Mouse (Mus musculus) right cerebral cortex, postnatal 25 days (tissue): ENCODE data around the gene Epop.
"Not testable (repeated sequence)": the region's sequence is repeated elsewhere in the genome, so short reads cannot be mapped to it uniquely, and the experiment has no call there.

ENCODE experiments used
- DNase-seq: peaks from one replicate; pipeline ENCODE4 v3.0.0; 2022

Epop gene

DNA sequence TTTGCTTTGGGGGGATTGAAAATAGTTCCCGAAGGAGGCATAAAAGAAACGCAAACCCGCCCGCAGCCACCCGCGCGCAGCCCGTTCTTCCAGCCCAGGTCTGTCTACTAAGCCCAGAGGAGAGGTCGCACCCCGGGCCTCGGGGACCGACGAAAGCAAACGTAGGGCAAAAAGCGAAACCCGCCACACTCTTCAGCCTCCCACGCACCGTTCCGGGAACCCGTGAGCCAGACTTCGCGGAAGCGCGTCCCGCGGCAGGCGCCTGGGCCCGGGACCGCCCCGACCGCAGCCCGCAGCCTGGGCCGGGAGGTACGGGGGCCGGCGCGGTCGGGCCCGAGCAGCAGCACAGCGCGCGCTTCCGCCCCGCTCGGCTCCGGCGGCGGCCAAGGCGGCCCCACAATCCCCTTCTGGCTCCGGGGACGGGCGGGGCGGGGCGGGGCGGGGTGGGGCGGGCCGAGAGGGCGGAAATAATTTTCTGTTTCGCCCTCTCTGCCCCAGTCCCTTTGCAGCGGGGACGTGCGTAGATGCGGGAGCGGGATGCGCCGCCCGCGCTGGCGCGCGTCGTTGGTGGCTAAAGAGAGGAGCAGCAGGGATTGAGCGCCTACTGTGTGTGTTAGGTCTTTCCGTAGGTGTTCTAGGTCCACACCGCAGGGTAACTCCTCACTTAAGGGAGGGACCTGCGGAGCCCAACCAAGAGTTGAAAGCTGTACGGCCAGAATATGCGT is 30.6 kb upstream of the Epop start:
- peak; percentile 86 for DNase-seq

DNA sequence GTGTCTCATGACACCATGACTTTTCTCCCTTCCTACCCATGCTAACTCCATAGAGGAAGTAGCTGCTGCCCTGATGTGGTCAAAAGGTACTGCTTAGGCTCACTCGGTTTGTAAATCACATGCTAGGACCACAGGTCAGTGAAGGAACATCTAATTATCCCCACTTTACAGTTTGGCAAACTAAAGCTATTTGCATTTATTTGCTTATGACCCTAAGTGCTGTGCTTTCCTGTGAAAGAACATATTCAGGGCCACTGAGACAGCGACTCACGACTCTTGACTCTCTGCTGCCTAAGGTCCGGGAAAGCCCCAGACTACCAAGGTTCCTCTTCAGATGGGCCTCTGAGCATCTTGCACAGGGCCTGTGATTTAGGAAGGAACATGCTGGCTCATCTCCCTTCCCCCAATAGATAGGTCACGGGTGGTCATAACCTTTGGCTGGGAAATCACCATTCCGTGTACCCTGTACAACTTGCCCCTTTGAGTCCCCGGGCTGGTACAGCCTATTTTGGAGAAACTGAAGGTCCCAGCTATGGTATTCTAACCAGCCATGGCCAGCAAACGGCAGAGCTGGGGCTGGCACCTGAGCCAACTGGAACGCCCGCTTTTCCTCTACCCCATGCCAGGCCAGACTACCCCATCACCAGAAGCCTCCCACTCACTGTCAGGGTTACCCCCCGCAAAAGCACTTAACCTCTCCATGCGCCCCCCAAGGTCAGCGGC is 29.9 kb upstream of the Epop start:
- no peak for DNase-seq

DNA sequence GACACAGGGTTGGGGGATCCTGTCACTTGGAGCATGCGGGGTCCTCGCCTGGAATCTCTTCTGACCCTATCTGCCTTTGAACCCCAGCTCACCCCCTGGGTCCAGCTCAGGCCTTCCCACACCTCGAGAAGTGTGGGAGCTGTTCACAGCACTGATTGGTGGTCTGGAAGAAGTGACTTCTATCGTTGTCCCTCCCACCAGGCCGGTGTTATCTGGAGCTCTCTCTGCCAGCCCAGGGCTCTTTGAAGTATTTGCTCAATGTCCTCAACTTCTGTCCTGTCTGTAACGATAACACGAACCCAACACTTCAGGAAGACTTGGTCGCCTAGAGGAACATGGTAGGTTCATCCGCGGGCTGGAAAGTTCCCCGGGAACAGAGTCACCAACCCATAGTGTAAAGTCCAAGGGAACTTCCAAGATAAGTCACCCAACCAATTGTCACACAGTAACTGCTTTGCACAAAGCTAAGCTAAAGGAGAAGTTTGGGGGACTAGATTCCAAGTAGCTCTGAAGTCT is 29.3 kb upstream of the Epop start:
- no peak for DNase-seq

DNA sequence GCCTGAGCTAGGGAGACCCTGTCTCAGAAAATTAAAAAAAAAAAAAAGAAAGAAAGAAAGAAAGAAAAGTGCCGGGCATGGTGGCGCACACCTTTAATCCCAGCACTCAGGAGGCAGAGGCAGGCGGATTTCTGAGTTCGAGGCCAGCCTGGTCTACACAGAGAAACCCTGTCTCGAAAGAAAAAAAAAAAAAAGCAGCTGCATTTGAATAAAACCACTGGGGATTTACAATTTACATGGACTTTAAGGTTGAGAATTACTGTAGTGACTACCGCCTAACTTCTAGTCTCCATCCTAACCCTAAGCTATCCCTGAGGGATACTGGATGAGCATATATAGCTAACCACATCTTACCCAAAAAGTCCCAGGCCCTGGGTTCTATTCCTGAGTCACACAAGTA is 28.5 kb upstream of the Epop start:
- not testable (repeated sequence) for DNase-seq

- no peak for DNase-seq
Observed at GRCm38 (mm10) chr11:97657184-97657945, 27.9 kb upstream of the Epop start.

GRCm38 (mm10) chr11:97656269-97656971 is 26.9 kb upstream of the Epop start:
- no peak for DNase-seq

GRCm38 (mm10) chr11:97654210-97654609 is 24.7 kb upstream of the Epop start:
- DNase-seq: no peak

DNA sequence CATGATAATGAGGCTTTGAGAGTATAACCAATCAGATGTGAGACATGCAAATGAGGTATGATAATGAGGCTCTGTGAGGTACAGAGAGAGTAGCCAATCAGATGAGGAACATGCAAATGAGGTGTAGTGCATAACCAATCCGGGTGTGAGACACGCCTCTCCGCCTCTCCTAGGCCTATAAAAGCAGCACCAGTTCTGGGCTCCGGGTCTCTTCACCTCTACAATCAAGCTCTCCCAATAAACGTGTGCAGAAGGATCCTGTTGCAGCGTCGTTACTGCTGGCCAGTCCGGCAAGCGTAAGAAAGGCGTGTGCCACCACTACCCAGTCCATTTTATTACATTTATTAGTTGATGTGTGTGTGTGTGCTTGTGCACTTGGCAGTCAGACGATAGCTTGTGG is 23.9 kb upstream of the Epop start:
- DNase-seq: not testable (repeated sequence)

DNA sequence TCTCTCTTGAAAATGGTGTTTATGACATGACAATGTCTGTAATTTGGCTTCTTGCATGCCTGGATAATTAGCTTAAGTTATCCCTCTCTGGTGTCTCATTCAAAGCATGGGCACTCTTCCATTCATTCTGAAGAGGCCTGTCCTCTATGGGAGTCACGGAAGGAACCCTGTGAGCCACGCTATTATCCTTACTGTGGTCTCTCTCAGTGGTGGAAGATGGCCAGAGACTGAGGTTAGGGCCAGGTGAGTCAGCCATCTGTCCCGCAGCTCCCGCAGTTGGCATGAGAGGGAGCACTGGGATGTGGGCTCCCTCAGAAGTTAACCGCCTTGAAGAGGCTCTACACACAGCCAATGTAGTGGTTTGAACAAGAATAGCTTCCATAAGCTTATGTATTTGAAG is 20.8 kb upstream of the Epop start:
- DNase-seq: no peak

GRCm38 (mm10) chr11:97648541-97648940 is 19.0 kb upstream of the Epop start:
- DNase-seq: not testable (repeated sequence)

DNA sequence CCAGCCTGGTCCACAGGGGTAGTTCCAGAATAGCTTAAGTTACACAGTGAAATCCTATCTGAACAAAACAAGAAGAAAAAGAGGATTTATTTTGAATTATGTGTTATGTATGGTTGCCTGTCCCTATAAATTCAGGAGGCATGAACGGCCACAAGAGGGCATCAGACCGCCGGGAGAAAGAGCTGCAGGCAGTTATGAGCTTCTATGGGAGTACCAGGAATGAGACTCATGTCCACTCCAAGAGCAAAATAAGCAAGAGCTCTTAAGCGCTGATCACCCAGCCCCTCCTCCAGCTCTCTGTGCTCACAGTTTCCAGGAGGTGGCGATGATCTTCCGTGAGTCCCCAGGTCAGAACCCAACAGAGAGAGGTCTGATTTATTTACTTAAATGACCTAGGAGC is 15.3 kb upstream of the Epop start:
- no peak for DNase-seq

DNA sequence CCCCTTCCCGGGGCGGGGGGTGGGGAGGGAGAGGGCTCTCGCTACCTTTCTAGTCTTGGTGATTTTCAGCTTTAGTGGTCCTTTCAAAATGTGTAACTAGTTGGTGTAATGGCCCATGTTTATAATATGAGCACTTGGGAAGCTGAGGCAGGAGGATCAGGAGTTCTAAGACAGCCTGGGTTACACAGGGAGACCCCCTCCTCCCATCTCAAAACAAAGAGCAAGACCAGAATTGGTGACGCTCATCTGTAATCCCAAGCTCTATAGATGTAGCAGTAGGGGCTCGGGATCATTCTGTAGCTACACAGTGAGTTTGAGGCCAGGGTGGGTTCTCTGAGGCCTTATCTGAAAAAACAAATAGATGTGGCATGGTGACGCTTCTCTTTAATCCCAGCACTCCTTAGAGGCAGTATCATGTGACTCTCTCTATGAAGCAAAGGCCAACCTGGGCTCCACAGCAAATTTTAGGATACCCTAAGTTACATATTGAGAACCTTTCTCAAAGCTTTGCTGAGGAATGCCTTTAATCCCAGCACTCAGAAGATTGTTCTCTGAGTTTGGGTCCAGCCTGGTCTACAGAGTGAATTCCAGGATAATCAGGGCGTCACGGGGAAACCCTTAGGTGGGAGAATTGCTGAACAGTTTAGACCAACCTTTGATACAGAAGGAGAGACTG is 14.0 kb upstream of the Epop start:
- no peak for DNase-seq

DNA sequence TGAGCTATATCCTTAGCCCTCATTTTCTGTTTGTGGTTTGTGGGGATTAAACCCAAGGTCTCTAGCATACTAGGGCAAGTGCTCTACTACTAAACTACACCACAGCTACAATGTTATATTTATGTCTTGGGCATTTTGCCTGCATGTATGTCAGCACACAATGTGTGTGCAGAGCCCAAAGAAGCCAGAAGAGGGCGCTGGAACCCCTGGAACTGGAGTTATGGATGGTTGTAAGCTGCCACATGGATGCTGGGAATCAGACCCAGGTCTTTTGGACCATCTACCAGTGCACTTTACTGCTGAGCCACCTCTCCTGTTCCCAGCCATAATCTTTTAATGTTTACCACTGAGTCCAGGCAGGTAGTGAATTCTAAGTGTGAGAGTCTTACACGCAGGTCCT is 13.2 kb upstream of the Epop start:
- DNase-seq: no peak

- peak; percentile 78 for DNase-seq
Observed at GRCm38 (mm10) chr11:97641668-97642067, 12.2 kb upstream of the Epop start.

DNA sequence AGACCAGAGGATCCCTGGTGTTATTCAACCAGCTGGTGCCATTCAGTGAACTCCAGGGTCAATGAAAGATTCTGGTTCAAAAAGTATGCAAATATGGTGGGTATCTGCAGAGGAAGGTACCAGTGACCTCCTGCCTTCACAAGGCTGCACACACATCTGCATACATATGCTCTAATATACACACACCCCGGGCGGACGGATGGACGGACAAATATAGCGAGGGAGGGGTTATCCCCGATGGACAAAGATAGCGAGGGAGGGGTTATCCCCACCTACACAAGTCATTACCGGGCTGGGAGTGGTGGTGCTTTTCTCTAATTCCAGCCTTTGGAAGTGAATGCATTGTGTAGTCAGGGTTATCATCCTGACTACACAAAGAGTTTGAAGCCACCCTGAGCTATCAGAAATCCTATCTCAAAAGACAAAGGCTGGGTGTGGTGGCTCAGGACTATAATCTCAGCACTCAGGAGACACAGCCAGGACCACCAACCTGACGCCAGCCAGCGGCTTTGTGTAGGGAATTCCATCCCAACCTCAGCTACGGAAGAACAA is 6.0 kb upstream of the Epop start:
- DNase-seq: no peak

DNA sequence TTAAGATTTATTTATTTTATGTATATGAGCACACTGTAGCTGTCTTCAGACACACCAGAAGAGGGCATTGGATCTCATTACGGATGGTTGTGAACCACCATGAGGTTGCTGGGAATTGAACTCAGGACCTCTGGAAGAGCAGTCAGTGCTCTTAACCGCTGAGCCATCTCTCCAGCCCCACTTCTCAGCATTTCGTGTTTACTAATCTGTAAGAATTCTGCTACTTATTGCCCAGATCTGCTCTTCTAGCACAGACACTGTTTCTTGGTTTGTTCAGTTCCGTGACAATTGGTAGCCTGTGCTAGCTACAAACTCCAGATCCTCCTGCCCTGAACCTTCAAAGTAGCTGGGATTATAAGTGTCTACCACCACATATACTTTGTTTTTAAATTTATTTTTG is 2.9 kb upstream of the Epop start:
- not testable (repeated sequence) for DNase-seq

DNA sequence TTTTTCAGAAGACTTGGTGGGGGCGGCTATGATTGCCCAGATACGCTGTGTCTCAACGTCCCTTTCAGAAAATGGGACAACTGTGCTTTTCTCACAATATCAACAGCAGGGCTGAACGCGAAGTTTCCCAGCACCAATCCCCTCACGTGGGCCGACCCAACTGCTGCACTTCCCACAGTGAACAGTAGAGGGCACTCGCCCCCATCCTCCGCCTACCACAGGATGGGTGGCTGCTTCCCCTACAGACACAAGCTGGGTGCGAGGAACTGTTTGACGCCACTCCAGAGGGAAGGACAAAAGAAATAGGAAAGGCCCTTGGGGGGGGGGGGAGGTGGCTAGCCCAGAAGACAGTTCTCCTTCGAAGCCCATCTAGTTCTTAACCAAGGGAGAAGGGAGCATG is 2.4 kb upstream of the Epop start:
- peak; percentile 82 for DNase-seq

GRCm38 (mm10) chr11:97631500-97631899 is 2.0 kb upstream of the Epop start:
- DNase-seq: no peak

GRCm38 (mm10) chr11:97631046-97631445 is 1.5 kb upstream of the Epop start:
- DNase-seq: no peak

GRCm38 (mm10) chr11:97628568-97629518 is 659 bp downstream of the Epop start:
- DNase-seq: no peak

- DNase-seq: no peak
Observed at GRCm38 (mm10) chr11:97628303-97628567, 1.3 kb downstream of the Epop start.
